Mouse (Mus musculus) embryonic facial prominence, embryonic 14.5 days (tissue): Measurements from ENCODE around the gene Nek3. TPM values are rescaled to one million over a fixed set of nuclear protein-coding genes. Genes with fewer than 3 reads are reported as not detected.

Experiments
- ATAC-seq: fragments of 200-750 bp; cut with Nextera tagmentation; 2 replicates; pipeline ENCODE4 v1.8.0; 2017; ENCODE audit warnings: low read depth, moderate number of reproducible peaks, moderate TSS enrichment
- DNase-seq: peaks from one replicate; pipeline ENCODE4 v3.0.0-alpha.2; 2015; ENCODE audit warnings: low spot score
- H3K27ac ChIP-seq: fragments of 300-500 bp; sonication (generic); replicated peaks from 2 replicates; pipeline ENCODE4 v1.5.1; 2014; ENCODE audit warnings: low read depth, mild to moderate bottlenecking, low read length, moderate library complexity
- H3K27me3 ChIP-seq: fragments of 300-500 bp; sonication (generic); replicated peaks from 2 replicates; pipeline ENCODE4 v1.6.1; 2014; ENCODE audit warnings: low read length; ENCODE audit not compliant: control insufficient read depth, insufficient read depth
- H3K36me3 ChIP-seq: fragments of 300-500 bp; sonication (generic); 2 replicates; pipeline ENCODE4 v1.6.1; 2014; ENCODE audit warnings: low read length, mixed read lengths; ENCODE audit not compliant: control insufficient read depth, insufficient read depth
- H3K4me1 ChIP-seq: fragments of 300-500 bp; sonication (generic); 2 replicates; pipeline ENCODE4 v1.6.1; 2014; ENCODE audit warnings: antibody characterized with exemption, low read length; ENCODE audit not compliant: control insufficient read depth, insufficient read depth
- H3K4me2 ChIP-seq: fragments of 300-500 bp; sonication (generic); 2 replicates; pipeline ENCODE4 v1.6.1; 2014; ENCODE audit warnings: low read depth, mild to moderate bottlenecking, low read length, moderate library complexity, mixed read lengths
- H3K4me3 ChIP-seq: fragments of 300-500 bp; sonication (generic); 2 replicates; pipeline ENCODE4 v1.5.1; 2014; ENCODE audit warnings: low read depth, mild to moderate bottlenecking, low read length
- H3K9ac ChIP-seq: fragments of 300-500 bp; sonication (generic); 2 replicates; pipeline ENCODE4 v1.6.1; 2014; ENCODE audit warnings: low read depth, mild to moderate bottlenecking, low read length, moderate library complexity, mixed read lengths
- H3K9me3 ChIP-seq: fragments of 300-500 bp; sonication (generic); 2 replicates; pipeline ENCODE4 v1.6.1; 2016; ENCODE audit warnings: low read length; ENCODE audit not compliant: control insufficient read depth
- WGBS: fragments of 180-500 bp; shearing (Covaris S2); extraction: QIAGEN DNeasy Blood & Tissue Kit; methylation state at CpG from one replicate; pipeline ENCODE4 v1.1.7; 2014; 5-methylcytosine and 5-hydroxymethylcytosine counted together
- polyA plus RNA-seq: library from polyadenylated mRNA; unstranded; fragments of >200 nt; fragmentation: Nextera tagmentation; extraction: Ambion mirVana; gene quantifications from 2 replicates; pipeline ENCODE4 v1.2.1, GENCODE M21; 2014

Nek3 gene
- polyA plus RNA-seq, 1 experiment from 2014 or later = 5.8 TPM

DNA sequence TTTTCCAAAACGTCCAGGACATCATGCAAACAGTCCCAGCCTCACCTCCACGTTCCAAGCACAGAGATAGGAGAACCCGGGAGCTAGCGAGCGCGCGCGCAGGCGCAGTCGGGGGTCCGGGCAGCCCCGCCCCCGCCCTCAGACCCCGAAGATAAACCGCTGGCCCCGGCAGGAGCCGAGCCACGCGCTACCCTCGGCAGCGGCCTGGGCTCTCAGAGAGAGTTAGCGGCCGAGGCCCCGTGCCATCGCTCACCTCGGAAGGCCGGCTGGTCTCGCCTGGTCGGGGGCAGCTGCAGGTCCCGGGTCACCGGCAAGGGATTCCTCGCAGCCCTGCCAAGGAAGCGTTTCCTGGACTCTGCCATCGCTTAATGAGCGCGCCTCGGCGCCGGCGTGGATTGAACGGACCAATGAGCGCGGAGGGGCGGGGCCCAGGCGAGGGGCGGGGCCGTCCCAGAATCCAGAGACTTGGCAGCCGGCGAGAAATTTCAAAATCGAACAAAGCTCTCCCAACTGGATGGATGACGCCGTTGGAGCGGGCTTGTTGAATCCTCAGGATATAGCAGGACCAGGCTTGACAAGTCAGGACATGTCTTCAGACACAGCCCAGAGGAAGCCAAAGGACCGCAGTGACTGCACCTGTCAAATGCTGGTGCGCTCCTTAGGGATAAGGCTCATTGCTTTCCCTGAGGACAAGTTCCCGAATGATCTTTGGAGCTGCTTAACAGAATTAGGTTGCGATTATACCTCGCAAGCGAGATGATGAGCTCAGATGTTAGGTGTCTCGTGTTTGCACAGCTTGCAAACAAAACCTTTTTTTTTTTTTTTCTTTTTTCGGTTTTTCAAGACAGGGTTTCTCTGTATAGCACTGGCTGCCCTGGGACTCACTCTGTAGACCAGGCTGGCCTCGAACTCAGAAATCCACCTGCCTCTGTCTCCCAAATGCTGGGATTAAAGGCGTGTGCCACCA is 19.5 kb upstream of the Nek3 start, which contains the start of gene Ckap2:
TSS of gene Ckap2 (minus strand) at position 389 of the 967 bp plus-strand sequence.
- no peaks in the 10 kb centered on the region for H3K27me3 ChIP-seq
- H3K4me1 ChIP-seq = peaks cover 11% of the 10 kb centered on the region; the same call in 1 of the 2 replicates
- no peaks in the 10 kb centered on the region for H3K9me3 ChIP-seq
- ATAC-seq (peak; percentile 98), DNase-seq (peak; percentile 96)
- no peaks in the 10 kb centered on the region for H3K36me3 ChIP-seq
- peak within 1 kb of the TSS; percentile 76 for H3K9ac ChIP-seq
- WGBS = 3% methylated on average over 46 of the region's 63 CpGs
- peak within 1 kb of the TSS; percentile 86 for H3K27ac ChIP-seq
- peak within 1 kb of the TSS; percentile 85 for H3K4me3 ChIP-seq
- H3K4me2 ChIP-seq = peak within 1 kb of the TSS; percentile 75

DNA sequence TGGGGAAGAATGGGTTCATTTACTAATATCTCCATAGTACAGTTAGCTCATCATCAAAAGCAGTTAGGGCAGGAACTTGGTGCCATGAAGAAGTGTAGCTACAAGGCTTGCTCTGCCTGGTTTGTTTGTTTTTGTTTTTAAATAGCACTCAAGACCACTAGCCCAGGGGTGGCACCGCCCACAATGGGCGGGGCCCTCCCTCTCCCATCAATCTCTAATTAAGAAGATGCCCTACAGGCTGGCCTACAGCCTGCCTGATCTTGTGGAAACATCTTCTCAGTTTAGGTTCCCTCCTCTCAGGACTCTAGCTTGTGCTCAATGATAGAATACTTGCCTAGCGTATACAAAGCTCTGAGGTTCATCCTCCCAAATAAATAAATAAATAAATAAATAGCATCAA is 18.6 kb upstream of the Nek3 start:
- Histone ChIP-seq H3K27ac (no peak overlapping the region), H3K9me3 (no peaks in the 10 kb centered on the region), H3K9ac (peak overlapping the region; percentile 76), H3K4me1 (peaks cover 11% of the 10 kb centered on the region; the same call in 1 of the 2 replicates), H3K36me3 (no peaks in the 10 kb centered on the region), H3K4me2 (peak overlapping the region; percentile 75), H3K27me3 (no peaks in the 10 kb centered on the region), H3K4me3 (peak overlapping the region; percentile 85)
- 1% methylated on average over 3 of the region's 3 CpGs for WGBS
- peak; percentile 44 for DNase-seq
- peak; percentile 16; the same call in 1 of the 2 replicates for ATAC-seq

DNA sequence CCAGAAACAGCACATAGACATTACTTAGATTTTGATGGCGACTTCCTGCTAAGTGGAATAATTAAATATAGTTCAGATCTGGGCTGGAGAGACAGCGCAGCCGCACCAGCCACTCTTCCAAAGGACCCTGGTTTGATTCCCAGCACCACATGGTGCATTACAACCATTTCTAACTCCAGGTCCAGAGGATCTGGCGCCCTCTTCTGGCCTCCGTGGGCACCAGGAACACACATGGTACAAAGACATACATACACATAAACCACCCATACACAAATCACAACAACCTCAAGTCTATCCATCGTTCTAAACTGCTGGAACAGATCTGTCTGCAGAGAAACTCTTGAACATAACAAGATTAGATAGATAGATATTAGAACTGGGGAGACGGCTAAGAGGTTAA is 9.7 kb upstream of the Nek3 start:
- 0 out of 2 replicates have a peak, but pooled peaks cover 4% of the 10 kb centered on the region for H3K9me3 ChIP-seq

DNA sequence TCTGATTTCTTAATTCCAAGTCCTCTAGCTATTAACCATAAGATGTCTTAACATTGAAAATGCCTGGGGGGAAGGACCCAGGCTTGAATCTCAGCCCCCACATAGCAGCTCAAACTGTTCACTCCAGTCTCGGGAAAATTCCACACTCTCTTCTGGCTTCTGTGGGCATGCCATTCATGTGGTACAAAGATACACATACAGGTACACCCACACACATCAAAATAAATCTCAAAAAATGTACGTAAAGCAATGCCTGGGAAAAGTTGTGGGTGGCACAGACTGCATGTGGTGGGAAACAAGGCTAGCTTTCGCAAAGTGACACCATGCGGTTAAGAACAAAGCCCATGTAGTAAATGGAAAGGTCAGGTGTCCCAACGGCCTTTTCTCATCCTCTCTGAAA is 2.9 kb upstream of the Nek3 start:
- 86% methylated on average over 5 of the region's 5 CpGs for WGBS
- ATAC-seq = no peak
- H3K4me3 ChIP-seq = no peak overlapping the region
- peaks cover 36% of the 10 kb centered on the region for H3K36me3 ChIP-seq
- no peak overlapping the region for H3K9ac ChIP-seq
- H3K4me2 ChIP-seq = no peak overlapping the region
- H3K27me3 ChIP-seq = no peaks in the 10 kb centered on the region
- no peaks in the 10 kb centered on the region for H3K9me3 ChIP-seq
- no peaks in the 10 kb centered on the region for H3K4me1 ChIP-seq
- H3K27ac ChIP-seq = no peak overlapping the region
- DNase-seq = no peak

More for the DNA sequence above, 9.7 kb upstream of the Nek3 start:
- Histone ChIP-seq H3K4me1 (no peaks in the 10 kb centered on the region), H3K27me3 (no peaks in the 10 kb centered on the region), H3K27ac (no peak overlapping the region), H3K9ac (no peak overlapping the region), H3K4me3 (no peak overlapping the region), H3K4me2 (no peak overlapping the region), H3K36me3 (peaks cover 50% of the 10 kb centered on the region)
- DNase-seq = no peak
- WGBS = 93% methylated on average over 7 of the region's 7 CpGs
- no peak for ATAC-seq

DNA sequence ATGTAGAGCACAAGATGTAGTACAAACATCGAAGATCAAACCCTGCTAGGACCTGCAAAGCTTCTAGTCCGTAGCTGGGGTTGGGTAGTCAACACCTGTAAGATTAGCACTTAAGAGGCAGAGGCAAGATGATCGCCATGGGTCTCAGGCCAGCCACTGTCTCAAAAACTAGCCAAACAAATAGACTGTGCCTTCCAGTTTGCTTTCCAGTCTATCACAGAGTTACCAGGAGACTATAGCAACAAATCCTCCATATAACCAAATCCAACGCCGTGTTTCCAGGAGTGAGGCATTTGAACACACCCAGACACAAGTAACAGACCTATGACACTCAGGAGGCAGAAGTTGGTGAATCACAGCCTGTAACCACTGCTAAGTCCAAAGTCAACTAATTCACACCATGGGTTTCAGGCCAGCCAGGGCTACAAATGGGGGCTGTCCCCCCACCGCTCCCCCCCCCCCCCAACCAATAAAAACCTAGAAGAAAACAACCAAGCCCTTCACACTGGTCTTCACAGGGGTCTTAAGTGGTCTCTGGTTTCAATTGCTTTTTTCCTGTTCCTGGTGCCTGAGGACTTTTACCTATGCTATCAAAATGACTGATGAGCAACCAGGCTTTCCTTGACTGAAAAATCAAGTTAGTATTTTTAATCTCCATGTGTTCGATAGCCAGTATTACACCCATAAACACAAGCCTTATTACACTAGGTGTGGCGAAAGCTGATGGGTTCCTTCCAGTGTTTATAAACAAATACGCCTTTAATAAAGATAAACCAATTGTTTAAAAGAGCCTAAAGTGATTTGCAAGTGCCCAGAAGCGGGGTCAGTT is 770 bp downstream of the Nek3 start:
- DNase-seq (no peak), ATAC-seq (peak; percentile 17)
- Histone ChIP-seq H3K36me3 (peaks cover 26% of the 10 kb centered on the region), H3K4me2 (peak overlapping the region; percentile 53), H3K9me3 (no peaks in the 10 kb centered on the region), H3K27ac (peak overlapping the region; percentile 35; the same call in 1 of the 2 replicates), H3K4me3 (peak overlapping the region; percentile 45), H3K9ac (peak overlapping the region; percentile 51), H3K4me1 (no peaks in the 10 kb centered on the region), H3K27me3 (no peaks in the 10 kb centered on the region)
- 46% methylated on average over 10 of the region's 10 CpGs for WGBS

DNA sequence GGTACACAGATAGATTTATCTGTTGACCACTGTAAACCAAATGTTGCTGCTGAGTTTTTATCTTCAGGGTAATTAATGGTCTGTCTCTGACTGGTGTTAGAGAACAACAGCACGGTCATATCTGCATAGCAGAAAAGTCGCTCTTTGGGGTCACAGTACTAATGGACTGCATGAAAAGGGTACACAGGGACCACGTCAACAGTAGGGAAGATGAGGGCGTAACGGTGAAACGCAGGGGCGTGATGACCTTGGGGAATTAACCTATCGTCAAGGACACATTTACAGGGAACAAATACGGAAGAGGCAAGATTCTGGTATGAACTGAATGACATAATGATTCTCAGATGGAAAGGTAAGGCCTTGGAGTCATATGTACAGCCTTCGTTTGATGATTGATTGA is 1.8 kb downstream of the Nek3 start:
- Histone ChIP-seq H3K4me3 (no peak overlapping the region), H3K9ac (no peak overlapping the region), H3K27me3 (no peaks in the 10 kb centered on the region), H3K9me3 (no peaks in the 10 kb centered on the region), H3K36me3 (peaks cover 28% of the 10 kb centered on the region), H3K27ac (no peak overlapping the region), H3K4me2 (no peak overlapping the region), H3K4me1 (no peaks in the 10 kb centered on the region)
- 87% methylated on average over 10 of the region's 10 CpGs for WGBS
- ATAC-seq = no peak
- no peak for DNase-seq

DNA sequence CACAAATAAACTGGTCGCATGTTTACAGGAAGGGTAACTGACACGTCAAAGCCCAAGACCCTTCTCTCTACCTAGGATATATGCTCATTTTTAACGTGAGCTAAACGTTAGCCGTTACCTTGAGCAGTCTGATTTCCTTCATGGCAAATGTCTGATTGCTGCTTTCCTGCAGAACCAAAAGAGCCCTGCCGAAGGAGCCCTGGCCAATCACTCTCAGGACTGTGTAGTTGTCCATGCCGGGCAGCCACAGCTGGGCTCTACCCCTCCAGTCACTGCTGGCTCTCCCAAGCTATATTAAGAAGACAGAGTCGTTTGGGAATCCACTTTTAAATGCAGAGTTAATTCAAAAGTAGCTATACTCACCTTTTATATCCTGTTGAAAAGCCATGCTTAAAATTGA is 4.0 kb downstream of the Nek3 start:
- WGBS = 82% methylated on average over 8 of the region's 8 CpGs
- no peak overlapping the region for H3K4me3 ChIP-seq
- no peak for ATAC-seq
- H3K4me1 ChIP-seq = no peaks in the 10 kb centered on the region
- no peak overlapping the region for H3K27ac ChIP-seq
- H3K9ac ChIP-seq = no peak overlapping the region
- DNase-seq = no peak
- no peaks in the 10 kb centered on the region for H3K27me3 ChIP-seq
- H3K9me3 ChIP-seq = no peaks in the 10 kb centered on the region
- H3K4me2 ChIP-seq = no peak overlapping the region
- H3K36me3 ChIP-seq = peaks cover 9% of the 10 kb centered on the region; the same call in 1 of the 2 replicates

DNA sequence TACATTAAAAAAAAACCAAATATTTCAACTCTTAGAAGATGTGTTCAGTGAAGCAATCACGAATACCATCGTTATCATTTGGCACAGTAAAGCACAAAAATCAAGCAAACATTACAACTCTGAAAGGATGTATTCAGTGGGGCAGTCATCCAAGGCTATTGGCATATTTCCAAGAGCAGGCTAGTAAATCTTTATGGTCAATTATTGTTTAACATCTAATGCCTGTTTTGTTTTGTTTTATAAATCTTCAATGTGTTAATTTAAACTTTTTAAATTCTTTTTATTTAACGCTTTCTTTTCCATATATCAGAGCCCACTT is 15.9 kb downstream of the Nek3 start:
- WGBS = 75% methylated on average over 3 of the region's 3 CpGs
- no peak for ATAC-seq
- Histone ChIP-seq H3K4me2 (no peak overlapping the region), H3K27ac (no peak overlapping the region), H3K36me3 (peaks cover 15% of the 10 kb centered on the region; the same call in 1 of the 2 replicates), H3K9me3 (no peaks in the 10 kb centered on the region), H3K27me3 (no peaks in the 10 kb centered on the region), H3K9ac (no peak overlapping the region), H3K4me1 (no peaks in the 10 kb centered on the region), H3K4me3 (no peak overlapping the region)
- peak; percentile 19 for DNase-seq
